Mouse (Mus musculus) kidney, adult 11 months (tissue): ENCODE data around the gene Hspa2.

Source experiments
- DNase-seq: peaks from one replicate; pipeline ENCODE4 v3.0.0; 2022

The Hspa2 gene

GRCm38 (mm10) chr12:76378556-76378955, 25.4 kb upstream of the Hspa2 start:
- no peak for DNase-seq

GRCm38 (mm10) chr12:76380151-76380550, 23.8 kb upstream of the Hspa2 start:
- no peak for DNase-seq

- DNase-seq = no peak
Observed at GRCm38 (mm10) chr12:76385342-76385741, 18.6 kb upstream of the Hspa2 start.

- DNase-seq = no peak
Observed at GRCm38 (mm10) chr12:76388794-76389193, 15.2 kb upstream of the Hspa2 start.

- no peak for DNase-seq
Observed at GRCm38 (mm10) chr12:76391595-76392271, 12.2 kb upstream of the Hspa2 start.

GRCm38 (mm10) chr12:76392979-76393378, 11.0 kb upstream of the Hspa2 start:
- no peak for DNase-seq

GRCm38 (mm10) chr12:76397281-76397680, 6.7 kb upstream of the Hspa2 start:
- no peak for DNase-seq

- no peak for DNase-seq
Observed at GRCm38 (mm10) chr12:76401674-76402073, 2.3 kb upstream of the Hspa2 start.

- DNase-seq = peak; percentile 15
Observed at GRCm38 (mm10) chr12:76402991-76403885, 738 bp upstream of the Hspa2 start.

- DNase-seq = peak; percentile 35
Observed at GRCm38 (mm10) chr12:76404836-76405182, 833 bp downstream of the Hspa2 start.

GRCm38 (mm10) chr12:76405183-76405970, 1.4 kb downstream of the Hspa2 start:
- DNase-seq = no peak

GRCm38 (mm10) chr12:76405971-76406370, 2.0 kb downstream of the Hspa2 start:
- DNase-seq = no peak

- no peak for DNase-seq
Observed at GRCm38 (mm10) chr12:76407184-76407583, 3.2 kb downstream of the Hspa2 start.

- no peak for DNase-seq
Observed at GRCm38 (mm10) chr12:76409166-76409565, 5.2 kb downstream of the Hspa2 start.

GRCm38 (mm10) chr12:76415383-76416010, 11.5 kb downstream of the Hspa2 start:
- no peak for DNase-seq

GRCm38 (mm10) chr12:76417433-76417854, 13.5 kb downstream of the Hspa2 start, which contains the start of gene Ppp1r36:
Gene Ppp1r36, plus strand, starts transcription at chr12:76417538.
- peak; percentile 24 for DNase-seq

- no peak for DNase-seq
Observed at GRCm38 (mm10) chr12:76418346-76418745, 14.4 kb downstream of the Hspa2 start.

- no peak for DNase-seq
Observed at GRCm38 (mm10) chr12:76425256-76425655, 21.3 kb downstream of the Hspa2 start.

GRCm38 (mm10) chr12:76427546-76427945, 23.6 kb downstream of the Hspa2 start:
- DNase-seq = no peak

GRCm38 (mm10) chr12:76430879-76431406, 27.0 kb downstream of the Hspa2 start:
- DNase-seq = no peak

- no peak for DNase-seq
Observed at GRCm38 (mm10) chr12:76431431-76431830, 27.5 kb downstream of the Hspa2 start.

GRCm38 (mm10) chr12:76434111-76434510, 30.1 kb downstream of the Hspa2 start:
- no peak for DNase-seq

GRCm38 (mm10) chr12:76435084-76435483, 31.1 kb downstream of the Hspa2 start:
- no peak for DNase-seq
